Comparison of ENCODE assay signal across 8 mouse cellular contexts in genomic region chr1:134298636-134299411, GRCm38 (mm10). TPM values are rescaled to one million over a fixed set of nuclear protein-coding genes. Genes with fewer than 3 reads are reported as not detected.
A peak's percentile ranks its signal among the peaks of the same experiment; 100 is the strongest.
DNase-seq lines count a peak whose midpoint lies in the region; ATAC-seq and TF ChIP-seq lines count a peak whose summit lies in the region.

No protein-coding gene starts in this region.

- peak overlapping the region; percentile 58 for H3K9ac ChIP-seq in heart, embryonic 11.5 days (ENCODE audit: low read depth, low read length)

- no peak for TF ChIP-seq CTCF in thymus, adult 2 months (IDR thresholded peaks at IDR 0.05; ENCODE audit: borderline replicate concordance, control insufficient read depth, extremely low read depth, insufficient read depth, low read length, poor library complexity)

- WGBS in thymus, adult 2 months: 7% methylated on average over 49 of the region's 59 CpGs
- WGBS in heart, embryonic 11.5 days (ENCODE audit: insufficient replicate concordance): 5% methylated on average over 53 of the region's 59 CpGs

- ATAC-seq in heart, embryonic 11.5 days (replicated peaks; ENCODE audit: insufficient number of reproducible peaks, low FRiP score, low TSS enrichment): 0 out of 2 replicates have a peak, but pooled peaks have one; percentile 15

- peaks cover 11% of the 10 kb centered on the region for H3K4me1 ChIP-seq in thymus, adult 2 months (replicated peaks; ENCODE audit: control insufficient read depth, insufficient read depth, low read length)
- H3K4me1 ChIP-seq in heart, embryonic 11.5 days (ENCODE audit: control insufficient read depth, insufficient read depth, low read length): peaks cover 31% of the 10 kb centered on the region

- H3K36me3 ChIP-seq in thymus, adult 2 months (ENCODE audit: control insufficient read depth, insufficient read depth, low read length): no peaks in the 10 kb centered on the region
- no peaks in the 10 kb centered on the region; the same call in 1 of the 2 replicates for H3K36me3 ChIP-seq in heart, embryonic 11.5 days (ENCODE audit: control insufficient read depth, insufficient read depth, low read length)

- peak overlapping the region; percentile 28 for H3K4me3 ChIP-seq in thymus, adult 2 months (ENCODE audit: control insufficient read depth, insufficient read depth, low read length)
- peak overlapping the region; percentile 54 for H3K4me3 ChIP-seq in heart, embryonic 11.5 days (ENCODE audit: low read depth, low read length)

- no peak overlapping the region for H3K27ac ChIP-seq in thymus, adult 2 months (ENCODE audit: control insufficient read depth, insufficient read depth, low read length)
- no peak overlapping the region for H3K27ac ChIP-seq in heart, embryonic 11.5 days (ENCODE audit: low read depth, low read length)

- peaks cover 7% of the 10 kb centered on the region; the same call in 1 of the 2 replicates for H3K27me3 ChIP-seq in thymus, adult 2 months (ENCODE audit: control insufficient read depth, insufficient read depth, low read length)
- H3K27me3 ChIP-seq in heart, embryonic 11.5 days (ENCODE audit: control insufficient read depth, insufficient read depth, low read length): peaks cover 13% of the 10 kb centered on the region

- no peak for TF ChIP-seq POLR2A in thymus, adult 2 months (IDR thresholded peaks at IDR 0.05; ENCODE audit: control insufficient read depth, extremely low read depth, insufficient read depth, low read length, poor library complexity)

- H3K9me3 ChIP-seq in heart, embryonic 11.5 days (replicated peaks; ENCODE audit: control insufficient read depth, low read length): no peaks in the 10 kb centered on the region

- H3K4me2 ChIP-seq in heart, embryonic 11.5 days: peak overlapping the region; percentile 87

- DNase-seq in thymus, adult 2 months: no peak
- DNase-seq in thymus, adult 18-20 months: no peak
- DNase-seq in cerebellum, postnatal 25 days: peak; percentile 71 to 72
- peak; percentile 44 for DNase-seq in kidney, postnatal 14 days
- DNase-seq in mesoderm, embryonic 11.5 days (ENCODE audit: low read depth, low spot score): peak; percentile 28
- DNase-seq in testis, postnatal 14 days (ENCODE audit: low spot score): peak; percentile 34
- no peak for DNase-seq in adipocyte (ENCODE audit: low spot score)

RNA-seq across cellular contexts. Expression of gene Myog, which starts 9.0 kb away (rescaled TPM):
- 0.34 and 0.43 TPM in 2 replicates for polyA plus RNA-seq in thymus, adult 2 months (2012; rRNA removed)
- 3.7 and 4.2 TPM in 2 replicates for polyA plus RNA-seq in heart, embryonic 11.5 days (2014; fragmentation: Nextera tagmentation; extraction: Ambion mirVana)

RNA-seq across cellular contexts. Expression of gene Ppfia4, which starts 33.9 kb away (rescaled TPM):
- polyA plus RNA-seq in thymus, adult 2 months (2012; rRNA removed): 13.6 and 17.2 TPM in 2 replicates
- polyA plus RNA-seq in heart, embryonic 11.5 days (2014; fragmentation: Nextera tagmentation; extraction: Ambion mirVana): 9.4 and 9.7 TPM in 2 replicates

Comparison
In these comparisons a context has a peak if more than half of its experiments do, and no peak if none do; other contexts are left out.
1. DNase-seq: peak in cerebellum, postnatal 25 days (2 of 2), kidney, postnatal 14 days (single experiment), mesoderm, embryonic 11.5 days (single experiment) and testis, postnatal 14 days (single experiment); none in thymus, adult 2 months (single experiment), thymus, adult 18-20 months (0 of 2) and adipocyte (single experiment).